Mouse (Mus musculus) large intestine, adult 2 months (tissue): ENCODE data around the gene Tmprss11a. TPM values are rescaled to one million over a fixed set of nuclear protein-coding genes. Genes with fewer than 3 reads are reported as not detected.

Experiments
- DNase-seq: peaks from one replicate; pipeline ENCODE4 v3.0.0-alpha.2; 2012; ENCODE audit warnings: low read depth, low spot score
- WGBS: fragments of 180-500 bp; shearing (Covaris S2); methylation state at CpG from one replicate; pipeline ENCODE4 v1.1.7; 2018; 5-methylcytosine and 5-hydroxymethylcytosine counted together
- polyA plus RNA-seq: library from polyadenylated mRNA; depleted of rRNA; stranded (reverse); fragments of >200 nt; gene quantifications from 2 replicates; pipeline ENCODE4 v1.2.3, GENCODE M21; 2012; rRNA removed

Tmprss11a gene
- polyA plus RNA-seq = not detected in 2 replicates

DNA sequence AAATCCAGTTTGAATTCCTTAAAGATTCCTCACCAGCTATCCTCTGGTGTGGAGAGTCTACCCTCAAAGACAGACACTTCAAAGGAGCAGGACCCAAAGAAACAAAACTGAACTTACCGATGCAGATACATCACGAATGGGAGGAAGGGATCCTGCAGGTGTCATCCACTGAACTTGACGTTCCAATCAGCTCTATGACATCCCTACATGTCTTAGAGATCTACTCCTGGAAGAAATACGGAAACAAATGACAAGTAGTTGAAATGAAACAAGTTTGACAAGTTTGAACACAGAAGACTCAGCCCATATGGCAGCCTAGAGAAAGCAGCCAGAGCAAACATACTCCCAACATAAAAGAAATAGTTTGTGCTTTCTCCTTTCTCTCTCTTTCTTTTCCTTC, at the start of gene Tmprss11a:
Tmprss11a (minus strand) TSS at position 101 of the 400 bp plus-strand sequence.
- no peak for DNase-seq
- 45% methylated on average over 4 of the region's 4 CpGs for WGBS

DNA sequence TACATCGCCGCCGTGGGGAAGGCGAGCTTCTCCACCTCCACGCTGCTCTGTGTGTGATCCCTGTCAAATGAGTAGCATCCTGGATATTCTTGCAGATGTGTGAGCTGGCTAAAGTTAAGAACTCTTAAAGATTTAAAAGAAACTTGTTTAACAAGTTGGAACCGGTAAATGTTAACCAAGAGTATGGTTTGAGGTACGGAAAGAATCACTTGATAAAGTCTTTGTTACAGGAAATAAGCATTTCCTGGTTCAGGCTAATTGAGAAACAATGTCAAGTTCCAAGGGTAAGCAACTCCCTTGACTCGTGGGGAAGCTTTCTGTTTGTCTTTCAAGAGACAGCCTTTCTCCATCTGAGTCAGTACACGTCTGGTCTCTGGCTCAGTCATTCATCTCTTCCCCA, 49.7 kb upstream of the Tmprss11a start, which contains the start of gene Tmprss11g:
Tmprss11g (minus strand) TSS at position 101 of the 400 bp plus-strand sequence.
- WGBS = 61% methylated on average over 9 of the region's 9 CpGs
- DNase-seq = no peak

- no peak for DNase-seq
- 78% methylated on average over 5 of the region's 5 CpGs for WGBS
Observed at GRCm38 (mm10) chr5:86511538-86511937, 42.7 kb upstream of the Tmprss11a start.

GRCm38 (mm10) chr5:86493453-86493852, 24.7 kb upstream of the Tmprss11a start:
- 70% methylated on average over 1 of the region's 1 CpGs for WGBS

GRCm38 (mm10) chr5:86482562-86482961, 13.8 kb upstream of the Tmprss11a start:
- 57% methylated on average over 2 of the region's 2 CpGs for WGBS
- DNase-seq = no peak

More at GRCm38 (mm10) chr5:86493453-86493852, 24.7 kb upstream of the Tmprss11a start:
- no peak for DNase-seq

GRCm38 (mm10) chr5:86482031-86482430, 13.2 kb upstream of the Tmprss11a start:
- DNase-seq = no peak
- WGBS = 64% methylated on average over 1 of the region's 1 CpGs

DNA sequence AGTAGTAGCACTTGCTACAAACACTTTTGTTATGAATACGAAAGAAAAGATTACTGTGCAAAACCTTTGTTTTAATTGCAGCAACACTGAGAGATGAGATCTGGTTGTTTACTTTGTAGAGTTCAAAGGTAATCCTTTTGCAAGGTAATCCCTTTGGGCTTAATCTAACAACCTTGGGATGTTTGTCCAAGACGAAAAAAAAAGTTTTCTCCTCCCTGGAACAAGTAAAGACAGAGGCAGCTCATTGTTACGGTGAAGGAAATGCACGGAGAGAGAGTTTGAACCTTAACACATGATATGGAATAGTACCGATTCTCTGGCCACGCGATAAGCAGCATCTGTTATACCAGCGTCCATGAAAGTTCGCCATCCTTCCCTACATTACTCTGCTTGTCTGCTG, 5.1 kb upstream of the Tmprss11a start:
- 40% methylated on average over 9 of the region's 9 CpGs for WGBS
- DNase-seq = no peak

GRCm38 (mm10) chr5:86439306-86439705, 29.5 kb downstream of the Tmprss11a start:
- 85% methylated on average over 2 of the region's 2 CpGs for WGBS
- DNase-seq = no peak

GRCm38 (mm10) chr5:86438548-86438947, 30.2 kb downstream of the Tmprss11a start:
- no peak for DNase-seq

- WGBS = 4% methylated on average over 2 of the region's 2 CpGs
Observed at GRCm38 (mm10) chr5:86432697-86433096, 36.1 kb downstream of the Tmprss11a start.

GRCm38 (mm10) chr5:86431096-86431495, 37.7 kb downstream of the Tmprss11a start:
- 67% methylated on average over 5 of the region's 5 CpGs for WGBS
- DNase-seq = no peak

More at GRCm38 (mm10) chr5:86432697-86433096, 36.1 kb downstream of the Tmprss11a start:
- DNase-seq = peak; percentile 7

DNA sequence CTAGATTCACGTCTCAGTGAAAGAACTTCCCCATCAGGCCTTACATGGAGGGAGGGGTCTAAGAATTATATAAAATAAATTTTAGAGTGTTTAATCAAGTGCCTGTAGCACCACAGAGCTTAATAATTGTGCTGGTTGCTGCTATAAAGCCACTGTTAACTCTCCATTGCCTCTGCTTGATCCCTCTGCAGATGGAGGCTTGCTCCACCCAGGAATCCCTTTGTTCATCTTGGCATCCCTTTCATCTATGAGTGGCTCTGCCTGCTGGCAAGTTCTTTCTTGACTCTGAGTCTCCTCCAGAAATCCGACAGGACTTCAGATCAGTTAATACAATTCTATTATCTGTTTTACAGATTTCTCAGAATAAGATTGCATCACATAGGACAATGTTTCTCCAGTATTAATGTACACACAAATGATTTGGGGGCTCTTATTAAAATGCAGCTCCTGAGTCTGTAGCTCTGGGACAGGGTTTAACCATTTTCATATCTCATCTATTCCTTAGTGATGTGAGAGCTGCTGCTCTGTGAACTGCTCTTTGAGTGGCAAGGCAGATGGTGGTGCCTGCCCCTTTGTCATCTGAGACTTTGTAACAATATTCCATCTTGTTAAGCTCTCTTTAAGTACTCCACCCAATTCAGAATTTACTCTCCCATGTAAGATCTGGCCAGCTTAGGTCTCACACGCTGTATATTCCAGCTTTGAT, 47.3 kb downstream of the Tmprss11a start:
- no peak for DNase-seq
- WGBS = 51% methylated on average over 3 of the region's 3 CpGs

DNA sequence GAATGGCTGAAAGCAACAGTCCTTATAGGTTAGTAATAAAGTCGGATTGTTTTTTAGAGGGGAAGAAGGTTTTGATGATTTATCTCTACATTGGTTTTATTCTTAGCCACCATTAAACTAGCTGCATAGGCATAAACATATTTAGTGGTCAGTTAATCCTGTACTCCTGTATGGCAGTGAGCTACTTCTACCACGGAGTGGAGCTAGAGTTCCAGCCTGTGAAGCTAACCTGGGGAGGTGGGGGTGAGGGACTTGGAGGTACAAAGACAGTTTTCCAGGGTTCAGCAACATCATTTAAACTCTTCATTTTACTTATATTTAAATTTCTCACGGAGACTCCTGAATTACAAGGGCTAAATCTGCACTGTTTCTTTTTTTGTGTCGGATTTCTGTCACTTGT, 49.3 kb downstream of the Tmprss11a start:
- WGBS = 22% methylated on average over 4 of the region's 4 CpGs
- no peak for DNase-seq

DNA sequence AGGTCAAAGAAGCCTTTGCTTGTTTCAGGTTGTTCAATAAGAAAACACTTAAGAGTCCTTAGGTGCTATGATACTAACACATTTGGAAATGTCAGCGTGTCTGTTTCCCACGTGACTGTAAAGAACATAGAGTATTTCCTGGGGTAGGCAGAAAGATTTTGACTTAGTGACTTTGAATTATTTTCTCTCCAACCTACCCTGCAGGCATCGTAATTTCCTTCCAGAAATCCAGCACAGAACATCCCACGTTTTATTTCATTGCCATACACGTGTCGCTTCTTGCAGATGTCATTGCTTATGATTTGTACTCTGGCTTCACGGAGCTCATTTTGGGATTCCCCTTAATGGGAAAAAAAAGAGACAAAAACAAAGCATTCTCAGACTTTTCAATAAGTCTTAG, 54.5 kb downstream of the Tmprss11a start:
- WGBS = 72% methylated on average over 7 of the region's 7 CpGs
- no peak for DNase-seq

DNA sequence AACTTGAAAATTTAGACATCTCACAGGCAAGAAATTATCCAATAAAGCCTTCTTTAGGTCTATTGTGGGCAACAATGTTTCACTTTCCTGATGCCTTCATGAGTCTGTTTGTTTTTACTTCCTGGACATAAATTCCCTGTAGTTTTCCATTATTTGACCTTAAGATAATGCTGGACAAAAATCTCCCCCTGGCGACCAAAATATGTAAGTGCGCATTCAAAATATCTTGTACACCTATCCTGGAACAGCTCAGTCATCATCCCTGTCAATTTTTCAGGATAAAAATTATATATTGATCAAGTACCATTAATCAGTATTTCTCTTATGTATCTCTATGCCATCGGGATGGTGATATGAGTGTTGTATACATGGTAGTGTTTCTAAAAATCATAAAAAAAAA, 58.0 kb downstream of the Tmprss11a start:
- no peak for DNase-seq
- 23% methylated on average over 3 of the region's 3 CpGs for WGBS

- DNase-seq = no peak
- WGBS = 86% methylated on average over 2 of the region's 2 CpGs
Observed at GRCm38 (mm10) chr5:86407941-86408340, 60.8 kb downstream of the Tmprss11a start.

DNA sequence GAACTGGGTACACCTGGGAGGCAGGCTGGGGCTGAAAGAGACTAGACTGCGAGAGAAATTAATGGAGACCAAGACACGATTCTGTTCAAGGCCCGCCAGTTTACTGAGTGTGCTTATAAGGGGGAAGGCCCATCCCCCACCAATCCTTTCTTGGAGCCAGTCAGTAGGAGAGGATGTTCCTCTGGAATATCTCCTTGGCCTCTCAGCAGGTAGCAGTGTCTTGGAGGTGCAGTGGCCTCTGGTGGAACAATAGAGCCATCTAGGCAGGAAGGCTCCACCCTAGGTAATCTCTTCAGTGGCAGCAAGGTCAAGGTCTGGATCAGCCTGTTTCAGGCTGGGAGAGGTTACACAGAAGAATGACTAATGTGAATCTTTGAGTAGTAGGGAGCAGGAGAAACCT, 61.6 kb downstream of the Tmprss11a start:
- DNase-seq = no peak
- 80% methylated on average over 3 of the region's 3 CpGs for WGBS

DNA sequence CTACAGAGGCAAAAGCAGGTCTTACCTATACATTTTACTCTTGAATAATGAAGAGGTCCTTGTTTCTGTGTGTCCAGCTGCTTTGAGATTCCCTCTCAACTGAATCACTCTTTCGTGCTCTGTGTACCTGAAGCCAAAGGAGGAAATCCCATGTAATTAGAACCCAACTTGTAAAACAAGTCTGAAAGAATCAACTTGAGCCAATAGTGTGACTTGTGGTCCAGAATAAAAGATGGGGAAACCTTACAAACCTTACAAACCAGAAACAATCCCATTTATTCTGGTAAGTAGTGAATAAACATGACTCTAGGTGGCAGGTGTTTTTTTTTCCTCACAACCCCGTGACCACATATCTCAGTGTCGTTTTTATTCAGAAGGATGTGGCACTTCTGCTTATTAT, 95.5 kb downstream of the Tmprss11a start, which contains the start of gene Tmprss11d:
Tmprss11d (minus strand) TSS at position 101 of the 400 bp plus-strand sequence.
- DNase-seq = no peak
- WGBS = 49% methylated on average over 3 of the region's 3 CpGs
